Mouse (Mus musculus) CH12.LX (cell line): ENCODE data around the gene Ildr1. TPM values are rescaled to one million over a fixed set of nuclear protein-coding genes. Genes with fewer than 3 reads are reported as not detected.

Experiments used
- DNase-seq: peaks from one replicate; pipeline ENCODE4 v3.0.0-alpha.2; 2013; ENCODE audit errors: extremely low read depth
- H3K27ac ChIP-seq: 2 replicates; pipeline ENCODE4 v1.5.1; 2012; ENCODE audit warnings: low read depth, mild to moderate bottlenecking, control low read depth, moderate library complexity; ENCODE audit not compliant: insufficient read depth
- H3K27me3 ChIP-seq: replicated peaks from 2 replicates; pipeline ENCODE3; 2012; ENCODE audit warnings: inconsistent platforms
- H3K36me3 ChIP-seq, 2 experiments: replicated peaks in 1 of 2; 2 replicates each; pipeline versions ENCODE3 to v1.6.1; 2012; ENCODE audit warnings: inconsistent platforms in 1 of 2, low read length in 1 of 2, mild to moderate bottlenecking in 1 of 2, mixed read lengths in 1 of 2, moderate library complexity in 1 of 2; ENCODE audit not compliant: control insufficient read depth in 1 of 2, insufficient read depth in 1 of 2
- H3K4me1 ChIP-seq, 2 experiments: 2 replicates each; pipeline ENCODE4 v1.6.1; 2012; ENCODE audit warnings: inconsistent platforms in 1 of 2, moderate library complexity in 1 of 2; ENCODE audit not compliant: insufficient read depth in 2 of 2, control insufficient read depth in 1 of 2
- H3K4me2 ChIP-seq: 2 replicates; pipeline ENCODE4 v1.6.1; 2012; ENCODE audit warnings: low read depth, mild to moderate bottlenecking, control low read depth; ENCODE audit not compliant: poor library complexity, insufficient read depth, severe bottlenecking
- H3K4me3 ChIP-seq, 3 experiments: fragments of 150-350 bp in 1 of 3; sonication (generic) in 1 of 3; replicated peaks in 1 of 3; 2 replicates each; pipeline versions ENCODE3 to v1.5.1; 2011 to 2012; ENCODE audit warnings: low read depth in 2 of 3, low read length in 2 of 3, mild to moderate bottlenecking in 2 of 3, moderate library complexity in 2 of 3, control low read depth in 1 of 3, improper control_type of control experiment in 1 of 3, inconsistent platforms in 1 of 3, mixed read lengths in 1 of 3; ENCODE audit not compliant: poor library complexity in 1 of 3
- H3K79me2 ChIP-seq: replicated peaks from 2 replicates; pipeline ENCODE4 v1.6.1; 2012; ENCODE audit warnings: mild to moderate bottlenecking, moderate library complexity; ENCODE audit not compliant: control insufficient read depth, poor library complexity, insufficient read depth, severe bottlenecking; ENCODE audit errors: extremely low read depth
- H3K9ac ChIP-seq: 2 replicates; pipeline ENCODE4 v1.6.1; 2012; ENCODE audit warnings: low read depth, mild to moderate bottlenecking, control low read depth, moderate library complexity; ENCODE audit not compliant: insufficient read depth
- H3K9me3 ChIP-seq: replicated peaks from 2 replicates; pipeline ENCODE3; 2012; ENCODE audit warnings: low read length, inconsistent platforms, mixed read lengths
- BHLHE40 ChIP-seq: IDR thresholded peaks from 2 replicates; pipeline ENCODE4 v1.6.1; 2011; ENCODE audit warnings: mild to moderate bottlenecking, low read depth, low read length, improper control_type of control experiment
- E2F4 ChIP-seq: IDR thresholded peaks from 2 replicates; pipeline ENCODE4 v1.6.1; 2011; ENCODE audit warnings: low read depth, low read length, improper control_type of control experiment; ENCODE audit not compliant: insufficient replicate concordance
- ELF1 ChIP-seq: IDR thresholded peaks from 2 replicates; pipeline ENCODE4 v1.6.1; 2014; ENCODE audit warnings: low read depth, mild to moderate bottlenecking, inconsistent platforms, low read length, improper control_type of control experiment
- ETS1 ChIP-seq: conservative IDR thresholded peaks from 2 replicates; pipeline ENCODE4 v1.6.1; 2012; ENCODE audit warnings: low read depth, mild to moderate bottlenecking, inconsistent platforms, low read length, improper control_type of control experiment, moderate library complexity
- GABPA ChIP-seq: IDR thresholded peaks from 2 replicates; pipeline ENCODE4 v1.6.1; 2012; ENCODE audit warnings: low read depth, low read length, improper control_type of control experiment, inconsistent platforms; ENCODE audit not compliant: insufficient replicate concordance
- HCFC1 ChIP-seq: IDR thresholded peaks from 2 replicates; pipeline ENCODE4 v1.6.1; 2012; ENCODE audit warnings: low read depth, mild to moderate bottlenecking, inconsistent platforms, low read length, improper control_type of control experiment
- IRF4 ChIP-seq: IDR thresholded peaks from 2 replicates; pipeline ENCODE4 v1.6.1; 2014; ENCODE audit warnings: low read depth, mild to moderate bottlenecking, inconsistent platforms, low read length, improper control_type of control experiment
- JUND ChIP-seq: conservative IDR thresholded peaks from 2 replicates; pipeline ENCODE4 v1.6.1; 2011; ENCODE audit warnings: low read depth, low read length, improper control_type of control experiment
- MAFK ChIP-seq: IDR thresholded peaks from 2 replicates; pipeline ENCODE4 v1.6.1; 2011; ENCODE audit warnings: low read length, improper control_type of control experiment; ENCODE audit not compliant: insufficient replicate concordance
- MAX ChIP-seq: IDR thresholded peaks from 2 replicates; pipeline ENCODE4 v1.6.1; 2011; ENCODE audit warnings: low read length, improper control_type of control experiment
- MXI1 ChIP-seq: IDR thresholded peaks from 2 replicates; pipeline ENCODE4 v1.6.1; 2011; ENCODE audit warnings: mild to moderate bottlenecking, low read depth, low read length, improper control_type of control experiment
- RCOR1 ChIP-seq: conservative IDR thresholded peaks from 2 replicates; pipeline ENCODE4 v1.6.1; 2012; ENCODE audit warnings: low read depth, mild to moderate bottlenecking, inconsistent platforms, low read length, improper control_type of control experiment
- SIN3A ChIP-seq: IDR thresholded peaks from 2 replicates; pipeline ENCODE4 v1.6.1; 2012; ENCODE audit warnings: low read length, improper control_type of control experiment, inconsistent platforms
- SMC3 ChIP-seq: IDR thresholded peaks from 2 replicates; pipeline ENCODE4 v1.6.1; 2011; ENCODE audit warnings: low read depth, low read length, improper control_type of control experiment
- TBP ChIP-seq: conservative IDR thresholded peaks from 2 replicates; pipeline ENCODE4 v1.6.1; 2011; ENCODE audit warnings: low read depth, low read length, improper control_type of control experiment
- UBTF ChIP-seq: IDR thresholded peaks from 2 replicates; pipeline ENCODE4 v1.6.1; 2012; ENCODE audit warnings: low read depth, mild to moderate bottlenecking, inconsistent platforms, low read length, improper control_type of control experiment, moderate library complexity
- USF1 ChIP-seq: IDR thresholded peaks from 2 replicates; pipeline ENCODE4 v1.6.1; 2014; ENCODE audit warnings: low read depth, mild to moderate bottlenecking, inconsistent platforms, low read length, improper control_type of control experiment
- dilution Hi-C: fragments of 300-500 bp; cut with MboI; formaldehyde crosslinking; loops from 2 replicates; pipeline ENCODE4 v1.14.3; 2020; ENCODE audit warnings: low sequenced_read_pairs; ENCODE audit not compliant: extremely low pct_unique_long_range_greater_than_20kb, extremely low pct_ligation_motif_present
- in situ Hi-C: fragments of 300-500 bp; cut with MboI; formaldehyde crosslinking; loops from 3 replicates; pipeline ENCODE4 v1.14.3; 2019; ENCODE audit warnings: low sequenced_read_pairs, low pct_ligation_motif_present, low pct_unique_long_range_greater_than_20kb, mixed read lengths
- polyA plus RNA-seq: library from polyadenylated mRNA; unstranded; fragments of >175 nt; gene quantifications from 2 replicates; pipeline ENCODE4 v1.2.1, GENCODE M21; 2012; ENCODE audit warnings: low read depth; ENCODE audit not compliant: insufficient read length
- total RNA-seq, 2 experiments: library from RNA; depleted of rRNA; stranded (reverse); fragments of 300-350 nt in 1 of 2; fragments of >200 nt in 1 of 2; gene quantifications; 2 replicates each; pipeline ENCODE4 v1.2.3; 2012 to 2014

Ildr1 gene
- total and polyA plus RNA-seq, 3 experiments = 0.34 to 0.81 (median 0.76) TPM

DNA sequence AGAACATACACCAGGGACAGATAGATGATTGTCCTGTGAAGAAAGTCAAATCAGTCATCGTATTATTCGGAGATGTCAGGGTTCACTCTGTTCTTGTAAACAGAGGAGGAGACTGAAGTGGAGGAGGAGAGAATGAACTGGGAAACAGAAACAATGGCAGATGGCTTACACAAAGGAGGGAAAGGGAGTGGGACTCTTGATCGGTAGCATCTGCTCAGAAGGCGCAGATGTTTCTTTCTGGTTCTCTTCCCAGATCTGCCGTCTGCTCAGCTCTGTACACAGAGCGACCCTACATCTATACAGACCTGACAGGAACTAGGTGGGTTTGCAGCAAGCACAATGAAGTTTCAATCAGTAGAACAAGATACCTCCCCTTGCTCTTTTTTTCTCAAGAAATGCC is 81.9 kb downstream of the Ildr1 start:
- Histone ChIP-seq H3K4me1 (peaks cover 2 to 3% of the 10 kb centered on the region in 2 experiments; a peak in 2 of 4 replicates), H3K79me2 (no peaks in the 10 kb centered on the region), H3K9me3 (no peaks in the 10 kb centered on the region), H3K4me2 (no peak overlapping the region), H3K27me3 (peaks cover 4% of the 10 kb centered on the region), H3K27ac (no peak overlapping the region), H3K4me3 (no peak overlapping the region), H3K36me3 (no peaks in the 10 kb centered on the region), H3K9ac (peak overlapping the region; percentile 4; the same call in 1 of the 2 replicates)
- dilution Hi-C loops = no loop called here
- TF ChIP-seq BHLHE40 (no peak), HCFC1 (no peak), GABPA (no peak), MAX (no peak), USF1 (no peak), SMC3 (no peak), ETS1 (no peak), ELF1 (no peak), TBP (no peak), E2F4 (no peak), JUND (no peak), MAFK (no peak), MXI1 (no peak), RCOR1 (no peak), UBTF (no peak), SIN3A (no peak), IRF4 (no peak)
- DNase-seq = no peak
- in situ Hi-C loops = no loop called here

Other genes starting within 250 kb of the Ildr1 start
- not detected in 2 replicates for gene Stfa3, start 238.6 kb upstream of the Ildr1 start, total RNA-seq (2012; rRNA removed)
- not detected in 2 replicates for gene Stfa3, start 238.6 kb upstream of the Ildr1 start, total RNA-seq (2014; rRNA removed)
- gene Stfa3, start 238.6 kb upstream of the Ildr1 start, polyA plus RNA-seq = not detected in 2 replicates
- 0.34 and 0.59 TPM in 2 replicates for gene Casr, start 131.8 kb upstream of the Ildr1 start, total RNA-seq (2012; rRNA removed)
- 0.19 and 0.35 TPM in 2 replicates for gene Casr, start 131.8 kb upstream of the Ildr1 start, total RNA-seq (2014; rRNA removed)
- 0.55 and 0.63 TPM in 2 replicates for gene Casr, start 131.8 kb upstream of the Ildr1 start, polyA plus RNA-seq
- 60.0 and 113 TPM in 2 replicates for gene Cd86, start 27.9 kb upstream of the Ildr1 start, total RNA-seq (2012; rRNA removed)
- gene Cd86, start 27.9 kb upstream of the Ildr1 start, total RNA-seq (2014; rRNA removed) = 191 and 196 TPM in 2 replicates
- gene Cd86, start 27.9 kb upstream of the Ildr1 start, polyA plus RNA-seq = 91.9 and 102 TPM in 2 replicates
- gene Slc15a2, start 91.0 kb downstream of the Ildr1 start, total RNA-seq (2012; rRNA removed) = 10.0 and 11.7 TPM in 2 replicates
- 9.4 and 10.8 TPM in 2 replicates for gene Slc15a2, start 91.0 kb downstream of the Ildr1 start, total RNA-seq (2014; rRNA removed)
- 9.3 and 11.4 TPM in 2 replicates for gene Slc15a2, start 91.0 kb downstream of the Ildr1 start, polyA plus RNA-seq
- 32.1 and 41.0 TPM in 2 replicates for gene Iqcb1, start 134.4 kb downstream of the Ildr1 start, total RNA-seq (2012; rRNA removed)
- 46.4 and 50.4 TPM in 2 replicates for gene Iqcb1, start 134.4 kb downstream of the Ildr1 start, total RNA-seq (2014; rRNA removed)
- 47.7 and 49.9 TPM in 2 replicates for gene Iqcb1, start 134.4 kb downstream of the Ildr1 start, polyA plus RNA-seq
- gene Eaf2, start 181.0 kb downstream of the Ildr1 start, total RNA-seq (2012; rRNA removed) = 7.4 and 8.1 TPM in 2 replicates
- 5.0 and 7.1 TPM in 2 replicates for gene Eaf2, start 181.0 kb downstream of the Ildr1 start, total RNA-seq (2014; rRNA removed)
- 3.5 and 5.5 TPM in 2 replicates for gene Eaf2, start 181.0 kb downstream of the Ildr1 start, polyA plus RNA-seq
- gene Golgb1, start 181.2 kb downstream of the Ildr1 start, total RNA-seq (2012; rRNA removed) = 69.8 and 96.8 TPM in 2 replicates
- gene Golgb1, start 181.2 kb downstream of the Ildr1 start, total RNA-seq (2014; rRNA removed) = 65.6 and 66.7 TPM in 2 replicates
- gene Golgb1, start 181.2 kb downstream of the Ildr1 start, polyA plus RNA-seq = 75.9 and 112 TPM in 2 replicates
- gene Hcls1, start 241.0 kb downstream of the Ildr1 start, total RNA-seq (2012; rRNA removed) = 302 and 332 TPM in 2 replicates
- gene Hcls1, start 241.0 kb downstream of the Ildr1 start, total RNA-seq (2014; rRNA removed) = 206 and 222 TPM in 2 replicates
- gene Hcls1, start 241.0 kb downstream of the Ildr1 start, polyA plus RNA-seq = 537 and 750 TPM in 2 replicates